Mouse (Mus musculus) embryonic facial prominence, embryonic 11.5 days (tissue): ENCODE results near the gene Anapc15. TPM values are rescaled to one million over a fixed set of nuclear protein-coding genes. Genes with fewer than 3 reads are reported as not detected.
A peak's percentile ranks its signal among the peaks of the same experiment; 100 is the strongest.

Experiments used
- ATAC-seq: fragments of 200-750 bp; cut with Nextera tagmentation; replicated peaks from 2 replicates; pipeline ENCODE4 v1.8.0; 2017; ENCODE audit warnings: low read depth; ENCODE audit not compliant: insufficient number of reproducible peaks, low FRiP score, low TSS enrichment
- DNase-seq: peaks from one replicate; pipeline ENCODE4 v3.0.0-alpha.2; 2015; ENCODE audit warnings: low spot score
- H3K27ac ChIP-seq: fragments of 300-500 bp; sonication (generic); replicated peaks from 2 replicates; pipeline ENCODE4 v1.5.1; 2014; ENCODE audit warnings: mild to moderate bottlenecking, low read depth, low read length, control low read depth
- H3K27me3 ChIP-seq: fragments of 300-500 bp; sonication (generic); 2 replicates; pipeline ENCODE4 v1.6.1; 2014; ENCODE audit warnings: mild to moderate bottlenecking, low read length, moderate library complexity, mixed read lengths; ENCODE audit not compliant: control insufficient read depth, insufficient read depth
- H3K36me3 ChIP-seq: fragments of 300-500 bp; sonication (generic); replicated peaks from 2 replicates; pipeline ENCODE4 v1.6.1; 2014; ENCODE audit warnings: low read depth, mild to moderate bottlenecking, low read length, moderate library complexity, mixed read lengths; ENCODE audit not compliant: control insufficient read depth, insufficient read depth
- H3K4me1 ChIP-seq: fragments of 300-500 bp; sonication (generic); 2 replicates; pipeline ENCODE4 v1.6.1; 2014; ENCODE audit warnings: low read length, mixed read lengths; ENCODE audit not compliant: control insufficient read depth, insufficient read depth
- H3K4me2 ChIP-seq: fragments of 300-500 bp; sonication (generic); 2 replicates; pipeline ENCODE4 v1.6.1; 2014; ENCODE audit warnings: low read depth, mild to moderate bottlenecking, control low read depth, low read length, moderate library complexity
- H3K4me3 ChIP-seq: fragments of 300-500 bp; sonication (generic); 2 replicates; pipeline ENCODE4 v1.5.1; 2014; ENCODE audit warnings: low read depth, low read length, control low read depth
- H3K9ac ChIP-seq: fragments of 300-500 bp; sonication (generic); replicated peaks from 2 replicates; pipeline ENCODE4 v1.6.1; 2014; ENCODE audit warnings: mild to moderate bottlenecking, control low read depth, low read length
- H3K9me3 ChIP-seq: fragments of 300-500 bp; sonication (generic); replicated peaks from 2 replicates; pipeline ENCODE4 v1.6.1; 2016; ENCODE audit warnings: mild to moderate bottlenecking, low read length, inconsistent platforms, mixed read lengths; ENCODE audit not compliant: control insufficient read depth
- WGBS: fragments of 180-500 bp; shearing (Covaris S2); extraction: QIAGEN DNeasy Blood & Tissue Kit; methylation state at CpG from one replicate; pipeline ENCODE4 v1.1.7; 2014; 5-methylcytosine and 5-hydroxymethylcytosine counted together
- polyA plus RNA-seq: library from polyadenylated mRNA; unstranded; fragments of >200 nt; fragmentation: Nextera tagmentation; extraction: Ambion mirVana; gene quantifications from 2 replicates; pipeline ENCODE4 v1.2.1, GENCODE M21; 2014

Gene Anapc15
- polyA plus RNA-seq, 1 experiment from 2014 or later: 92.7 TPM

- Histone ChIP-seq H3K9me3 (no peaks in the 10 kb centered on the region), H3K9ac (no peak overlapping the region), H3K36me3 (peaks cover 46% of the 10 kb centered on the region), H3K4me3 (no peak overlapping the region), H3K27ac (no peak overlapping the region), H3K4me1 (0 out of 2 replicates have a peak, but pooled peaks cover 2% of the 10 kb centered on the region), H3K27me3 (no peaks in the 10 kb centered on the region), H3K4me2 (no peak overlapping the region)
- no peak for DNase-seq
- WGBS: 98% methylated on average over 3 of the region's 3 CpGs
- ATAC-seq: no peak
Observed at GRCm38 (mm10) chr7:101830373-101830772, 33.1 kb upstream of the Anapc15 start.

- Histone ChIP-seq H3K9ac (no peak overlapping the region), H3K4me2 (no peak overlapping the region), H3K4me1 (0 out of 2 replicates have a peak, but pooled peaks cover 2% of the 10 kb centered on the region), H3K27me3 (no peaks in the 10 kb centered on the region), H3K4me3 (no peak overlapping the region), H3K36me3 (peaks cover 41% of the 10 kb centered on the region), H3K9me3 (no peaks in the 10 kb centered on the region), H3K27ac (no peak overlapping the region)
- DNase-seq (no peak), ATAC-seq (no peak)
- 96% methylated on average over 8 of the region's 8 CpGs for WGBS
Observed at GRCm38 (mm10) chr7:101831437-101831836, 32.1 kb upstream of the Anapc15 start.

GRCm38 (mm10) chr7:101832372-101832771, 31.1 kb upstream of the Anapc15 start:
- H3K36me3 ChIP-seq: peaks cover 36% of the 10 kb centered on the region
- WGBS: 88% methylated on average over 4 of the region's 4 CpGs
- ATAC-seq: no peak

GRCm38 (mm10) chr7:101833352-101833751, 30.2 kb upstream of the Anapc15 start:
- Histone ChIP-seq H3K9ac (no peak overlapping the region), H3K27me3 (no peaks in the 10 kb centered on the region), H3K36me3 (peaks cover 32% of the 10 kb centered on the region), H3K4me1 (0 out of 2 replicates have a peak, but pooled peaks cover 2% of the 10 kb centered on the region), H3K27ac (no peak overlapping the region), H3K4me2 (no peak overlapping the region), H3K9me3 (no peaks in the 10 kb centered on the region), H3K4me3 (no peak overlapping the region)
- no peak for DNase-seq
- no peak for ATAC-seq
- WGBS: 64% methylated on average over 5 of the region's 5 CpGs

More at GRCm38 (mm10) chr7:101832372-101832771, 31.1 kb upstream of the Anapc15 start:
- Histone ChIP-seq H3K4me3 (no peak overlapping the region), H3K27me3 (no peaks in the 10 kb centered on the region), H3K9me3 (no peaks in the 10 kb centered on the region), H3K4me2 (no peak overlapping the region), H3K4me1 (0 out of 2 replicates have a peak, but pooled peaks cover 2% of the 10 kb centered on the region), H3K9ac (no peak overlapping the region), H3K27ac (no peak overlapping the region)
- no peak for DNase-seq

GRCm38 (mm10) chr7:101833916-101834584, 29.5 kb upstream of the Anapc15 start:
- 63% methylated on average over 3 of the region's 3 CpGs for WGBS
- no peak for DNase-seq
- H3K4me2 ChIP-seq: no peak overlapping the region; the same call in 1 of the 2 replicates

GRCm38 (mm10) chr7:101834903-101835302, 28.6 kb upstream of the Anapc15 start:
- Histone ChIP-seq H3K4me2 (peak overlapping the region; percentile 84), H3K9me3 (no peaks in the 10 kb centered on the region), H3K4me3 (peak overlapping the region; percentile 88), H3K27ac (no peak overlapping the region), H3K36me3 (peaks cover 22% of the 10 kb centered on the region), H3K27me3 (no peaks in the 10 kb centered on the region), H3K9ac (no peak overlapping the region), H3K4me1 (peaks cover 5% of the 10 kb centered on the region; the same call in 1 of the 2 replicates)
- 58% methylated on average over 3 of the region's 3 CpGs for WGBS
- DNase-seq (no peak), ATAC-seq (no peak)

More at GRCm38 (mm10) chr7:101833916-101834584, 29.5 kb upstream of the Anapc15 start:
- H3K27ac ChIP-seq: no peak overlapping the region
- no peak overlapping the region for H3K9ac ChIP-seq
- H3K4me3 ChIP-seq: no peak overlapping the region
- H3K9me3 ChIP-seq: no peaks in the 10 kb centered on the region
- H3K27me3 ChIP-seq: no peaks in the 10 kb centered on the region
- ATAC-seq: no peak
- peaks cover 26% of the 10 kb centered on the region for H3K36me3 ChIP-seq
- H3K4me1 ChIP-seq: peaks cover 5% of the 10 kb centered on the region; the same call in 1 of the 2 replicates

- peak overlapping the region; percentile 88 for H3K4me3 ChIP-seq
- no peaks in the 10 kb centered on the region for H3K9me3 ChIP-seq
- H3K9ac ChIP-seq: peak overlapping the region; percentile 98
- H3K36me3 ChIP-seq: peaks cover 19% of the 10 kb centered on the region
- H3K4me2 ChIP-seq: peak overlapping the region; percentile 84
- peaks cover 5% of the 10 kb centered on the region; the same call in 1 of the 2 replicates for H3K4me1 ChIP-seq
- H3K27ac ChIP-seq: no peak overlapping the region; the same call in 1 of the 2 replicates
- no peak for DNase-seq
- WGBS: 34% methylated on average over 5 of the region's 5 CpGs
- no peak for ATAC-seq
- H3K27me3 ChIP-seq: no peaks in the 10 kb centered on the region
Observed at GRCm38 (mm10) chr7:101835457-101836109, 27.9 kb upstream of the Anapc15 start.
